Comparison of ENCODE assay signal across 8 mouse cellular contexts in the genomic region with DNA sequence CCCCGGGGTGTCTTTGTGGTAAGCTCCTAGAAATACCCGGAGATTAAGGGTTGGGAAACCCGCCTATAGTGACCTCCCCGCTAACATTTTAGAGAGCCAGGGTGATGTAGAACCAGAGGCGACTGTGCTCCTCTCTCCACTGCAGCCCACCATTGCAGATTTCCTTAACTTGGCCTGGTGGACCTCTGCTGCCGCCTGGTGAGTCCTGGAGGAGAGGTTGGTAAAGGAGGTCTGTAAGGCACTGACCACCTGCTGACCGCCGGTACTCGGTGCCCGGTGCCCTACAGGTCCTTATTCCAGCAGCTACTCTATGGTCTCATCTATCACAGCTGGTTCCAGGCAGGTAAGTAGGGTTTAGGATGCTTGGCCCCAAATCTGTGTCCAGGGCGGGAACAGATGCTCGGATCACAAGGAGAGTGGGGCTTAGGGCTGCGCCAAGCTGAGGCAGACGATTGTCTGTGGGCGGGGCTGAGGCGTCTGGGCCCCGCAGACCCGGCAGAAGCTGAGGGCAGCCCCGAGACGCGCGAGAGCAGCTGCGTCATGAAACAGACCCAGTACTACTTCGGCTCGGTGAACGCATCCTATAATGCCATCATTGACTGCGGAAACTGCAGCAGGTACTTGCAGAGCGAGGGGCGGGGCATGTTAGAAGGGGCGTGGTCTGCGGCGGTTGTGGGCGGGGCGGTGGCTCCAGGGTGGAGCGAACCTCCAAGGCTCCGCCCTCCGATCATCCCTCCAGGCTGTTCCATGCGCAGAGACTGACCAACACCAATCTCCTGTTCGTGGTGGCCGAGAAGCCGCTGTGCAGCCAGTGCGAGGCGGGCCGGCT. TPM values are rescaled to one million over a fixed set of nuclear protein-coding genes. Genes with fewer than 3 reads are reported as not detected.
DNase-seq lines count a peak whose midpoint lies in the region; ATAC-seq lines count a peak whose summit lies in the region.

No protein-coding gene starts in this region.

- DNase-seq in heart, adult 11 months: peak; percentile 93
- no peak for DNase-seq in heart, adult 8-10 months (ENCODE audit: low spot score)
- DNase-seq in neural tube, embryonic 10.5 days (ENCODE audit: extremely low spot score, low spot score): peak; percentile 86
- DNase-seq in splenic B cell, adult 2 months (ENCODE audit: low read depth, low spot score): peak; percentile 74

- peak; percentile 46 for ATAC-seq in embryonic facial prominence, embryonic 15.5 days (ENCODE audit: insufficient number of reproducible peaks, low FRiP score, low TSS enrichment, low read depth)
- 0 out of 2 replicates have a peak, but pooled peaks have one; percentile 28 for ATAC-seq in heart, embryonic 14.5 days (ENCODE audit: insufficient number of reproducible peaks, insufficient read depth, low FRiP score, low read depth)
- peak; percentile 82 for ATAC-seq in kidney, embryonic 16.5 days (ENCODE audit: low FRiP score, low TSS enrichment)
- ATAC-seq in liver, embryonic 15.5 days (ENCODE audit: insufficient read depth): peak; percentile 51

- WGBS in embryonic facial prominence, embryonic 15.5 days: 5% methylated on average over 44 of the region's 44 CpGs
- WGBS in heart, embryonic 14.5 days: 13% methylated on average over 44 of the region's 44 CpGs
- 5% methylated on average over 44 of the region's 44 CpGs for WGBS in kidney, embryonic 16.5 days
- 6% methylated on average over 44 of the region's 44 CpGs for WGBS in liver, embryonic 15.5 days (ENCODE audit: insufficient replicate concordance)

- no peak overlapping the region for H3K27ac ChIP-seq in embryonic facial prominence, embryonic 15.5 days (replicated peaks)
- no peak overlapping the region for H3K27ac ChIP-seq in heart, embryonic 14.5 days (replicated peaks in 1 of 2; ENCODE audit: control insufficient read depth in 1 of 2, insufficient read depth in 1 of 2, low read depth in 2 of 2, low read length in 2 of 2)
- H3K27ac ChIP-seq in kidney, embryonic 16.5 days (ENCODE audit: low read length): no peak overlapping the region
- H3K27ac ChIP-seq in liver, embryonic 15.5 days (replicated peaks): no peak overlapping the region

- no peak overlapping the region for H3K9ac ChIP-seq in embryonic facial prominence, embryonic 15.5 days
- no peak overlapping the region for H3K9ac ChIP-seq in heart, embryonic 14.5 days (ENCODE audit: low read length)
- peak overlapping the region; percentile 49 for H3K9ac ChIP-seq in kidney, embryonic 16.5 days (replicated peaks; ENCODE audit: low read length)
- H3K9ac ChIP-seq in liver, embryonic 15.5 days: no peak overlapping the region

- H3K4me2 ChIP-seq in embryonic facial prominence, embryonic 15.5 days (replicated peaks): peak overlapping the region; percentile 84
- peak overlapping the region; percentile 65 for H3K4me2 ChIP-seq in heart, embryonic 14.5 days (ENCODE audit: low read length)
- peak overlapping the region; percentile 77 for H3K4me2 ChIP-seq in kidney, embryonic 16.5 days (replicated peaks; ENCODE audit: low read depth, low read length)
- H3K4me2 ChIP-seq in liver, embryonic 15.5 days: peak overlapping the region; percentile 51

- H3K27me3 ChIP-seq in embryonic facial prominence, embryonic 15.5 days: peaks cover 33% of the 10 kb centered on the region
- peaks cover 20% of the 10 kb centered on the region for H3K27me3 ChIP-seq in heart, embryonic 14.5 days (ENCODE audit: control insufficient read depth, insufficient read depth, low read length)
- peaks cover 25% of the 10 kb centered on the region for H3K27me3 ChIP-seq in kidney, embryonic 16.5 days (ENCODE audit: insufficient read depth, low read length)
- peaks cover 68% of the 10 kb centered on the region for H3K27me3 ChIP-seq in liver, embryonic 15.5 days
- H3K27me3 ChIP-seq in splenic B cell, adult 2 months (ENCODE audit: control insufficient read depth, insufficient read depth, low read length, poor library complexity, severe bottlenecking): peaks cover 1% of the 10 kb centered on the region; the same call in 1 of the 2 replicates

- no peaks in the 10 kb centered on the region for H3K9me3 ChIP-seq in embryonic facial prominence, embryonic 15.5 days (replicated peaks)
- H3K9me3 ChIP-seq in heart, embryonic 14.5 days (ENCODE audit: control insufficient read depth, low read length): no peaks in the 10 kb centered on the region
- H3K9me3 ChIP-seq in kidney, embryonic 16.5 days (ENCODE audit: low read length): no peaks in the 10 kb centered on the region
- H3K9me3 ChIP-seq in liver, embryonic 15.5 days (replicated peaks): no peaks in the 10 kb centered on the region

- H3K4me3 ChIP-seq in embryonic facial prominence, embryonic 15.5 days (replicated peaks): peak overlapping the region; percentile 41
- peak overlapping the region; percentile 33 to 40 for H3K4me3 ChIP-seq in heart, embryonic 14.5 days (ENCODE audit: control insufficient read depth in 1 of 2, insufficient read depth in 1 of 2, low read depth in 1 of 2, low read length in 2 of 2)
- peak overlapping the region; percentile 46 for H3K4me3 ChIP-seq in kidney, embryonic 16.5 days (ENCODE audit: low read length)
- H3K4me3 ChIP-seq in liver, embryonic 15.5 days (replicated peaks): peak overlapping the region; percentile 28

- no peaks in the 10 kb centered on the region for H3K36me3 ChIP-seq in embryonic facial prominence, embryonic 15.5 days
- H3K36me3 ChIP-seq in heart, embryonic 14.5 days (ENCODE audit: control insufficient read depth, insufficient read depth, low read length): no peaks in the 10 kb centered on the region
- no peaks in the 10 kb centered on the region for H3K36me3 ChIP-seq in kidney, embryonic 16.5 days (ENCODE audit: insufficient read depth, low read length)
- no peaks in the 10 kb centered on the region for H3K36me3 ChIP-seq in liver, embryonic 15.5 days (replicated peaks)
- H3K36me3 ChIP-seq in splenic B cell, adult 2 months (ENCODE audit: control insufficient read depth, insufficient read depth, low read length, poor library complexity, severe bottlenecking): no peaks in the 10 kb centered on the region

- H3K4me1 ChIP-seq in embryonic facial prominence, embryonic 15.5 days: peaks cover 27% of the 10 kb centered on the region
- peaks cover 15 to 24% of the 10 kb centered on the region in 2 experiments for H3K4me1 ChIP-seq in heart, embryonic 14.5 days (ENCODE audit: control insufficient read depth in 2 of 2, insufficient read depth in 2 of 2, low read length in 2 of 2)
- peaks cover 21% of the 10 kb centered on the region for H3K4me1 ChIP-seq in kidney, embryonic 16.5 days (ENCODE audit: insufficient read depth, low read length)
- H3K4me1 ChIP-seq in liver, embryonic 15.5 days (replicated peaks): peaks cover 21% of the 10 kb centered on the region

RNA-seq across cellular contexts. Expression of gene Tmem115, which starts 7.3 kb away (rescaled TPM):
- total RNA-seq in heart, adult 8-10 months (2022): 10 to 100 TPM; 21.2 to 25.6 (median 22.2) TPM
- 51.6 and 53.3 TPM in 2 replicates for polyA plus RNA-seq in embryonic facial prominence, embryonic 15.5 days (2015; fragmentation: Nextera tagmentation; extraction: Ambion mirVana)
- 38.6 and 39.7 TPM in 2 replicates for polyA plus RNA-seq in heart, embryonic 14.5 days (2014; fragmentation: Nextera tagmentation; extraction: Ambion mirVana)
- polyA plus RNA-seq in kidney, embryonic 16.5 days (2015; fragmentation: Nextera tagmentation; extraction: Ambion mirVana): 49.7 and 51.0 TPM in 2 replicates
- 15.2 and 15.9 TPM in 2 replicates for polyA plus RNA-seq in liver, embryonic 15.5 days (2015; fragmentation: Nextera tagmentation; extraction: Ambion mirVana)

RNA-seq across cellular contexts. Expression of gene Cyb561d2, which starts 15.6 kb away (rescaled TPM):
- total RNA-seq in heart, adult 8-10 months (2022): 1 to 10 TPM; 5.1 to 6.3 (median 5.4) TPM
- 26.4 and 26.8 TPM in 2 replicates for polyA plus RNA-seq in embryonic facial prominence, embryonic 15.5 days (2015; fragmentation: Nextera tagmentation; extraction: Ambion mirVana)
- 17.6 and 22.8 TPM in 2 replicates for polyA plus RNA-seq in heart, embryonic 14.5 days (2014; fragmentation: Nextera tagmentation; extraction: Ambion mirVana)
- 35.8 and 39.0 TPM in 2 replicates for polyA plus RNA-seq in kidney, embryonic 16.5 days (2015; fragmentation: Nextera tagmentation; extraction: Ambion mirVana)
- polyA plus RNA-seq in liver, embryonic 15.5 days (2015; fragmentation: Nextera tagmentation; extraction: Ambion mirVana): 13.1 and 13.2 TPM in 2 replicates

RNA-seq across cellular contexts. Expression of gene Nprl2, which starts 15.6 kb away (rescaled TPM):
- total RNA-seq in heart, adult 8-10 months (2022): 10 to 100 TPM; 18.4 to 22.6 (median 21.2) TPM
- polyA plus RNA-seq in embryonic facial prominence, embryonic 15.5 days (2015; fragmentation: Nextera tagmentation; extraction: Ambion mirVana): 41.9 and 48.0 TPM in 2 replicates
- 28.4 and 31.6 TPM in 2 replicates for polyA plus RNA-seq in heart, embryonic 14.5 days (2014; fragmentation: Nextera tagmentation; extraction: Ambion mirVana)
- polyA plus RNA-seq in kidney, embryonic 16.5 days (2015; fragmentation: Nextera tagmentation; extraction: Ambion mirVana): 57.0 and 59.0 TPM in 2 replicates
- 11.2 and 13.2 TPM in 2 replicates for polyA plus RNA-seq in liver, embryonic 15.5 days (2015; fragmentation: Nextera tagmentation; extraction: Ambion mirVana)

RNA-seq across cellular contexts. Expression of gene Zmynd10, which starts 20.7 kb away (rescaled TPM):
- under 1 TPM in 2 of 4 experiments, not detected in 2; 0.35 to 0.40 TPM for total RNA-seq in heart, adult 8-10 months (2022)
- polyA plus RNA-seq in embryonic facial prominence, embryonic 15.5 days (2015; fragmentation: Nextera tagmentation; extraction: Ambion mirVana): 10.7 and 25.9 TPM in 2 replicates
- polyA plus RNA-seq in heart, embryonic 14.5 days (2014; fragmentation: Nextera tagmentation; extraction: Ambion mirVana): 0.27 TPM in 1 of 2 replicates, not detected in the other
- 3.3 and 3.9 TPM in 2 replicates for polyA plus RNA-seq in kidney, embryonic 16.5 days (2015; fragmentation: Nextera tagmentation; extraction: Ambion mirVana)
- polyA plus RNA-seq in liver, embryonic 15.5 days (2015; fragmentation: Nextera tagmentation; extraction: Ambion mirVana): 0.64 and 1.0 TPM in 2 replicates

RNA-seq across cellular contexts. Expression of gene Rassf1, which starts 24.9 kb away (rescaled TPM):
- 10 to 100 TPM; 12.9 to 14.9 (median 14.4) TPM for total RNA-seq in heart, adult 8-10 months (2022)
- polyA plus RNA-seq in embryonic facial prominence, embryonic 15.5 days (2015; fragmentation: Nextera tagmentation; extraction: Ambion mirVana): 82.0 and 87.7 TPM in 2 replicates
- polyA plus RNA-seq in heart, embryonic 14.5 days (2014; fragmentation: Nextera tagmentation; extraction: Ambion mirVana): 42.5 and 47.7 TPM in 2 replicates
- 66.8 and 68.9 TPM in 2 replicates for polyA plus RNA-seq in kidney, embryonic 16.5 days (2015; fragmentation: Nextera tagmentation; extraction: Ambion mirVana)
- polyA plus RNA-seq in liver, embryonic 15.5 days (2015; fragmentation: Nextera tagmentation; extraction: Ambion mirVana): 15.8 and 18.7 TPM in 2 replicates

Comparison
In these comparisons a context has a peak if more than half of its experiments do, and no peak if none do; other contexts are left out.
1. ATAC-seq: peak in every context shown above with its lines; median percentile 82 in kidney, embryonic 16.5 days; 51 in liver, embryonic 15.5 days; 46 in embryonic facial prominence, embryonic 15.5 days; 28 in heart, embryonic 14.5 days.